Mouse (Mus musculus): ENCODE results near the gene Lypd6b. TPM values are rescaled to one million over a fixed set of nuclear protein-coding genes. Genes with fewer than 3 reads are reported as not detected.

Lypd6b gene
- total RNA-seq, 2 experiments from 2014 or later, result 0.23 to 0.24 TPM

GRCm38 (mm10) chr2:49880507-49880906, 93.0 kb downstream of the Lypd6b start:
- no peak for DNase-seq

- DNase-seq, result no peak
Observed at GRCm38 (mm10) chr2:49881002-49881401, 93.5 kb downstream of the Lypd6b start.

DNA sequence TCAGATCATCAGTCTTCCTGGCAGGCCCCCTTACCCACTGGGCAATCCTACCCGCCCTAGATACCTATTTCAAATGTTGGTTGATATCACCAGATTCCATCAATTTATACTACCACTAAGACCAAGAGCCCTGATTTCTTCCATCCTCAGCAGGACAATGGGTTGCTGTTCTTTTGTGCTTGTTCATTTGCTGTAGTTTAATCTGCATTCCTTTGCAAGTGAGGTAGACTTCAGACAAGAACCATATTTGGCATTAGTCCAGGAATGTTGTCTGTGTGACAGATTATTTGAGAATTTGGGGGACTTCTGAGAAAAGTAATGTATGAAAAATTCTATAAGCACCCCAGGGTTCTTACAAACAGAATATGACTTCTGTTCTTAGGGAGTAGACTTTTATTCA, 95.0 kb downstream of the Lypd6b start:
- no peak for DNase-seq

- DNase-seq, result no peak
Observed at GRCm38 (mm10) chr2:49883990-49884389, 96.5 kb downstream of the Lypd6b start.

GRCm38 (mm10) chr2:49886209-49886608, 98.7 kb downstream of the Lypd6b start:
- DNase-seq, result no peak

DNA sequence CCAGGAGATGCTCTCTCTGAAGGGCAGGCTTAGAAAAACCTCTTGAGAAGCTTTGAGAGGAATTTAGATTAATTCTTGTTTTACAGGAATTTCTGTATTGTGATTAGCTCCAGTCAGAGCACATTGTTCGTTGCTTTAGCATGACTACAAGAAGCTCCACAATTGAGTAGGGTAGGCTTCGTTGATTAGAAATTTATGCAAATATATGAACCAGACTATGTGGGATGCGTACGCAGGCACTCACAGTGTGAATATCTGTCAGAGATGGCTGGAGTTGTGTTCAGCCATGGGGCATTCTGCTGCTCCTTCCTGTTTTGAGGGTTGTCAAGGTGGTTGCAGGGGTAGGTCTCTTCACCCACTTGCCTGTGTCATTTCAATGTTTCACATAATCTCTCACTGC, 100.9 kb downstream of the Lypd6b start:
- DNase-seq, result no peak

DNA sequence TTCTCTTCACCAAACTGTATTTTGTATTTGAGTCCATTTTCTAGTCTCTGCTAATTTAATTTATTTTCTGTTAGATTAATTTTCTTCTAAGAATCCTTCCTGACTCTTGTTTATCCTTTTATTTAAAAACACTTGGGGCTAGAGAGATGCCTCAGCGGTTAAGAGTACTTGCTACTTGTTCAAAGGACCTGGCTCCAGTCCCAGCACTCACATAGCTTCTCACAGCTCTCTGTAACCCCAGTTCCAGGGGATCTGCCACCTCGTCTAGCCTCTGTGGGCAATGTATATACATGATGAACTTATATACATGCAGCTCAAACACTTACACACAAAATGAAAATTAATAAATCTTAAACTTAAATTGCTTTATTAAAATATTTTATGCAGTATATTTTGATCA, 103.2 kb downstream of the Lypd6b start:
- DNase-seq, result no peak

DNA sequence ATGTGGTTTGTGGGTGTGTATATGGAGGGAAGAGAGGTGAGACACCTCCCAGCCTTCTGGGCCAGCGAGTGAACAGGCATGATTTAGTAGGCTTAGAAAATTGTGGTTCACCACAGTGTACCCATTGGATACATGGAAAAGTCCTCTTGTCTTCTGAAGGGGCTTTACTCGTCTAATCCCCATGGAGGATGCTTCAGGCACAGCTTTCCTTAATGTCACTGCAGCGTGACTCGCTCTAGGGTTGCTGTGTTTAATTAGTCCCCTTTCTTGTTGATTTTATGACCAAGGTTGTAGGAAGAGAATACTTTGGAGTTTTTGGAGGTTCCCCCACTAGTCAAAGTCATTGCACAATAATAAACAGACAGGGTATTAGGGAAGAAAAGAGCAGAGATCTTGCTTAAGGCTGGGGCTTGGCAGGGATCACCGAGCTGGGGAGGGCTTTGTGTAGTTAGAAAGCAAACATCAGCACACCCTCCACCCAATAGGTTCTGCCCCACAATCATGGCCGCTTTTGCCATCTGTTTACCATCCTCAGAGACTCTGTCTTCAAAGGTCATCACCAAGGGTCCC, 122.4 kb downstream of the Lypd6b start:
- DNase-seq, result no peak

- no peak for DNase-seq
Observed at GRCm38 (mm10) chr2:49911296-49912034, 124.0 kb downstream of the Lypd6b start.

- no peak for DNase-seq
Observed at GRCm38 (mm10) chr2:49912261-49912895, 124.9 kb downstream of the Lypd6b start.

GRCm38 (mm10) chr2:49917489-49917888, 130.0 kb downstream of the Lypd6b start:
- no peak for DNase-seq

DNA sequence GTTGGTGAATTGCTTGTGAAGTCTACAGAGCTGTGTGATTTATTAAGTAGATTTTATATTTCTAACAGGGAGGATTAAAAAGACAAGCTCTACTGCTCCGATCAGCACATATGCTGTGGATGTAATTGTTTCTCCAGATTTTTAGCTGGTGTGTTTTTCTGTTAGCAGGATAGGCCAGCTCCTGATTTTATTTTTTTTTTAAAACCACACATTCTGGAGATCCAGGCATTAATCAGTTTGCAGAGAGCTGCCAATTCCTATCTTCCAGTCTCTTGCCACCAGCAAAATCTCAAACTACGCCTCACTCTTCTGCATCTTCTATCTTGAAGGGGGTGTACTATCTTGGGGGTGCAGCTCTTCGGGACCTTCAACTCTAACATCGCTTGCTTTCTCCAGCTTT, 130.6 kb downstream of the Lypd6b start:
- no peak for DNase-seq

DNA sequence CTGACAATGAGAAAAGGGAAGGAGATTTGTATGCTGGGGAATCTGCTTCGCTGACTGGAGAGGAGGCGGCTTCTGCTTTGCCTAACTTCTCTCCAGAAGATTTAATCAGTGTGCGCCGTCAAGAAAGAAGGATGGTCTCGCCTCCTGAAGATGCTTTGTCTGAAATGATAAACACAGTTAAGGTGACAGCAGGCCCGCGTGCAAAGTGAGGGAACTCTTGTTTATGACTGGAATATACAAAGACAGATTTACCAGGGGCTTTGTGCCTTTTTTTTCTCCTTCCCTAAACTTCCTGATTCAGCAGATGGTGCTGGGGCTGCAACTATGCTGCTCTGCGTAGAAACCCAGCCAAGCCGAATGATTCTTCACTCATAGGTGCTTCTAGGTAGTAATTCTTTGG, 131.2 kb downstream of the Lypd6b start:
- DNase-seq, result no peak

GRCm38 (mm10) chr2:49921948-49922347, 134.5 kb downstream of the Lypd6b start:
- no peak for DNase-seq

- DNase-seq, result no peak
Observed at GRCm38 (mm10) chr2:49922810-49923209, 135.3 kb downstream of the Lypd6b start.

DNA sequence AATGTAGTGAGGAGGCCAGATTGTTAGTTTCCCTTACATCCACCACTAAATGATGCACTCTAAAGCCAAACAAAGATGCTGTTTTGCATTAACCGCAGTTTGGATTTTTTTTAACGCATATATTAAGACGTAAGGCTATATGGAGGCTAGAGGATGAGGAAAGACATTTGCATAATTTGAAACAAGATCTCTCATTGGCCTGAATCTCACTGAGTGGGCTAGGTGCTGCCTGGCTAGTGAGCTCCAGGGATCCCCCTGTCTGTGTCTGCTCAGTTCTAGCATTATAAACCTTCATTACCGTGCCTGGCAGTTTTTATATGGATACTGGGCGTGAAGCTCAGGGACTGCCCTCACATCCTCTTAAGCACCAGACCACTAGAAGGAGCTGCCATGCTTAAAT, 138.7 kb downstream of the Lypd6b start:
- DNase-seq, result no peak

DNA sequence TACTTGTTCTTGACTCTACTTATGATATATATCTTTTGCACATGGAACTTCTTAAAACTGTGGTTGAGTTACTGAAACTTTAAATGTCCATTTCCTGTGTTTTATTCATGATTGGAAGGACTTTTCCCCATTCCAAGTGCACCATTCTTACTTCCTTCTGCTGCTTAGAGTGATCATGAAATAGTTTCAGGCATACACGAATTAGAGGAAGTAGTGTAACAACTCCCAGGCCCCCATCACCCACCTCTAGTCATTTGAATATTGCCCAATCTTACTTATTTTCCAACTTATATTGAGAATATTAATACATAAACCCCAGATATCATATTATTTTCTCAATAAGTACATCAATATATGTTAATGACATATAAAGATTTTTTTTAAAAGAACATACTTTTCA, 139.9 kb downstream of the Lypd6b start:
- DNase-seq, result no peak

GRCm38 (mm10) chr2:49929931-49930330, 142.4 kb downstream of the Lypd6b start:
- DNase-seq, result no peak

DNA sequence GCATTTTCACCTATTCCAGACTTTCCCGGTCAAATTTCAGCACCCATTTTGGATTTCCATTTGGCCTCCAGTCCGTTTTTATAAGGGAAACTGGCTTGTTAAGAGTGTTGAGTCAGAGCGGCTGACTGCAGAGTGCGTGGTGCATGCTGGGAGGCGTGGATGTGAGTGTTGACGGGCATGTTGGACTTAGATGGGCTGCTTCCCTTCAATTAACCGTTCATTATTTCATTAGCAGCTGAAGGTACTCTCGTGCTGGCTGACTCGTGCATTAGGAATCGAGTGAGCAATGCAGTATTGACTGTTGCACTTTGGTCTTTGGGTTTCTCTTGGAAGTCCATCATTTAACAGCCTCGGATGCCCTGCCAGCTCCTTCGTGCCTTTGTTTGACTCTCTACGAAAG, 150.1 kb downstream of the Lypd6b start:
- peak; percentile 8 for DNase-seq

GRCm38 (mm10) chr2:49938246-49938645, 150.8 kb downstream of the Lypd6b start:
- DNase-seq, result no peak

- peak; percentile 7 for DNase-seq
Observed at GRCm38 (mm10) chr2:49940372-49940771, 152.9 kb downstream of the Lypd6b start.

DNA sequence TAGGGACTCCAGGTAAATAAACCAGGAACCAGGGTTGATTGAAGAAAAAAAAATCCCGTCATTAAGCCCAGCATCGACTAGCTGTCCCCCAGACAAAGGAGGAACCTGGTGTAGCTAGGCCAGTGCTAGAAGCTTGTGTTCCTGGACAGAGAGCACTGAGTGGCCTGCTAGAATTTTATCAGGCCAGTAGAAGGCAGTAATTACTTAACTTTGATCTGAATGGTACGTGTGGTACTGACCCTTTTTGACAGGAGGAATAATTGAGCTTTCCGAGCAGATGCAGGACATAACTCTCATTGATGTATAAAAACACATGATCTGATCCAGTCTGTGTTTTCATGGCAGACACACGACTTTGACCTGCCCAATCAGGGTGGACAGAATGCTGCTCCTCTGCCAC, 154.6 kb downstream of the Lypd6b start:
- DNase-seq, result no peak

DNA sequence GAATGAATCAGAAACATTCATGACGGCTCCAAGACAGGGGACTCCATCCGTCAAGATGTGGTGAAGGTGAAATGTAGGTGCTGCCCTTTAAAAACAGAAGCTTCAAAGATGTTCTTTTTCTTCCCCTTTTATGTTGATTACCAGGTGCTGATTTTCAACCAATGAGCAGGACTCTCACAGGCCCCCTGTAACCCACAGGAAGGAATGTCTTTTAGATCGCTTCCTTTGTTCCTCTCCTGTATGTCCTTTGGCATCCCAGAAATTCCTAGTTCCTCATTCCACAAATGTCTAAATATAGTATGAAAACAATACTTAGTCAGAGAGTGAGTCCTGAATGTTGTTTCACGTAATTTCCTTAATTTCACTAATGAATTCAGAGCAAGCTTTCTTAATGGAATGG, 164.2 kb downstream of the Lypd6b start:
- DNase-seq, result no peak

Measured in heart, postnatal 4 days (tissue).